Mouse (Mus musculus): ENCODE measurements around the gene Tmtc1. TPM values are rescaled to one million over a fixed set of nuclear protein-coding genes. Genes with fewer than 3 reads are reported as not detected.

Gene Tmtc1
- polyA plus RNA-seq, 1 experiment from 2014 or later = 0.09 TPM

DNA sequence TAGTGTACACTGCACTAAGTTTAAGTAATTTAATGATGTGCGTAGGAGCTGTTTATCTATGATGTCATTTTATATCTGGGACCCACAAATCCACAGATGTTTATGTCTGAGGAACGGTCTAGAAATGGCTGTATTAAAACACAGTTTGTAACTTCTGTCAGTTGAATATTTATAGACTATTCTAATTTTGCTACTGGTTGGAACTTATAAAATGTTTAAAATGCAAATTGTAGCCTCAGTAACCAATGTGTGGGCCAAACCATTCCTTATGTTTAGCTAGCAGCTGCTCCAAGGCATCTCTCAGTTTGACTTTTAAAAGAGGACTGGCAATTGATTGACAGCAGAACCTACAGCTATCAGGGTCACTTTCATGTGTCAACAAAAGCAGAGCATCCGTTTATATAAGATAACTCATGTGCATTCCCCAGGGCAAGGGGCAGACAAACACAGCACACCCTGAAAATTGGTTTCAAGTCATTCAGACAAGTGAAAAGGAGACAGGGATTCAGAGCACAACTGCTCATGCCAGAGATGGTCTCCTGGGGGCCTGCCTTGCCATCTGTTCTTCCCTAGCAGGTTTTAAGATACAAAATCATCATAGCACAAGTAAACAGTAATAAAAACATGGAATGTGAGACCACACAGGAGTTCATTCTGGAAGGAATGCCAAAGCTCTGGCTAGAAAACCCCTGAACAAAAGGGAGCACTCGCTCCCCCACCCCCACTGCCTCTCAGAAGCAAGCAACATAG is 184.0 kb downstream of the Tmtc1 start:
- H3K9me3 ChIP-seq (replicated peaks) = no peaks in the 10 kb centered on the region
- no peaks in the 10 kb centered on the region for H3K36me3 ChIP-seq (replicated peaks)
- no peak overlapping the region for H3K4me3 ChIP-seq (replicated peaks)
- WGBS (ENCODE audit: insufficient replicate concordance) = 53% methylated on average over 4 of the region's 4 CpGs
- H3K4me1 ChIP-seq (replicated peaks) = no peaks in the 10 kb centered on the region
- no peak overlapping the region for H3K9ac ChIP-seq
- no peak overlapping the region for H3K27ac ChIP-seq (replicated peaks)
- no peaks in the 10 kb centered on the region for H3K27me3 ChIP-seq
- no peak overlapping the region for H3K4me2 ChIP-seq
- peak; percentile 47; the same call in 1 of the 2 replicates for ATAC-seq (ENCODE audit: insufficient read depth)

DNA sequence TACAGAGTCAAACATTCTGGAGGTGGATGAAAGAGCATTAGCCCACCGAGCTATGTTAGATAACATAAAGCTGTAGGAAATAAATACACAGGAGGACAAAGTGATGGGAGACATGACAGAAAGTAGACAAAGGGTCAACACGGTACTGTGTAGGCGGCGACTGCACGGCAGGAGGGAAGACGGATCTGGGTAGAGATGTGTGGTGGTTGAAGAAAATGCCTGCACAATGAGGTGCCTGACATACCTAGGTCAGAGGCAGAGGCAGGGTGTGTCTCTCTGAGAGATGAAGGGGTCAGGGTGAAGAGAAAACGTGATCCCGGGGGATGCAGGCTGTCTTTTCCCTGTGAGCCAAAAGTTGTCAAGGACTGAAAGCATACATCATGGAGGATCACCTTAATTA is 185.1 kb downstream of the Tmtc1 start:
- ATAC-seq (ENCODE audit: insufficient read depth) = no peak
- Histone ChIP-seq H3K27ac (replicated peaks) (no peak overlapping the region), H3K4me3 (replicated peaks) (no peak overlapping the region), H3K9me3 (replicated peaks) (no peaks in the 10 kb centered on the region), H3K9ac (no peak overlapping the region), H3K36me3 (replicated peaks) (no peaks in the 10 kb centered on the region), H3K4me1 (replicated peaks) (no peaks in the 10 kb centered on the region), H3K27me3 (no peaks in the 10 kb centered on the region), H3K4me2 (no peak overlapping the region)
- WGBS (ENCODE audit: insufficient replicate concordance) = 74% methylated on average over 8 of the region's 8 CpGs

DNA sequence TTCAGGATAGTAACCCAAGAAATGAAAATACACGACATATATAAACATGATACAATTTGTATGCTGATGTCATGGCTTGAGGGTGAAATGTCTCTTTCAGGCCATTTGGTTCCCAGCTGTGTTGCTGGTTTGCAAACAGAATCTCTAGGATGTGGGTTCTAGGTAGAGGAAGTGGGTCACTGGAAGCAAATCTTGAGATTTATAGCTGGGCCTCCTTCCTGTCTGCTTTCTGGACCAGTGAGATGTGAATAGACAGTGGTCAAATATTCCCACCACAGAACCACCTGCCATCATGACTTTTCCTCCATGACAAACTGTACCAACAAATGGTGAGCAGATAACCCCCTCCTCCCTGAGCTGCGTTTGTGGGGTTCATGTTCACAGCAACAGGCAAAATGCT is 186.4 kb downstream of the Tmtc1 start:
- Histone ChIP-seq H3K9me3 (replicated peaks) (no peaks in the 10 kb centered on the region), H3K27ac (replicated peaks) (no peak overlapping the region), H3K36me3 (replicated peaks) (no peaks in the 10 kb centered on the region), H3K4me2 (no peak overlapping the region), H3K27me3 (no peaks in the 10 kb centered on the region), H3K4me3 (replicated peaks) (no peak overlapping the region), H3K4me1 (replicated peaks) (no peaks in the 10 kb centered on the region), H3K9ac (no peak overlapping the region)
- ATAC-seq (ENCODE audit: insufficient read depth) = no peak
- 21% methylated on average over 2 of the region's 2 CpGs for WGBS (ENCODE audit: insufficient replicate concordance)

DNA sequence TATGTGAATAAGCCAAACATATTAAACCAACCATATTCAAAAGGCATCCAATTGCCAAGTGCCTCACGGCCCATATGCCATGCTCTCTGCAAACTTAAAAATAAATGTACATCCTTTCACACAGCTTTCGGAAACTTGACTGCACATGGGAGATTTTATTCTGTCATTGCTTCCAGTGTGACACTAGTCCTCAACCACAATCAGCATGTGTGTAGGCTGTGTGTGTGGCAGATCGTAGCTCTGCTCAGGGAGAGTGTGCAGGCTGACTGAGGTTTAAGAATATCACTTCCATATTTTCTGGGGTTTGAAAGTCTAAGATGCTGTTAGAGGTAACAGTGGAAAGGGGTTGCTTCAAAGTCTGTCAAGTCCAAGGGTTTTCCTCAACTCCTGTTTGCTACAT is 188.1 kb downstream of the Tmtc1 start:
- H3K27me3 ChIP-seq = no peaks in the 10 kb centered on the region
- H3K9me3 ChIP-seq (replicated peaks) = no peaks in the 10 kb centered on the region
- ATAC-seq (ENCODE audit: insufficient read depth) = no peak
- no peaks in the 10 kb centered on the region for H3K4me1 ChIP-seq (replicated peaks)
- no peak overlapping the region for H3K27ac ChIP-seq (replicated peaks)
- 60% methylated on average over 3 of the region's 3 CpGs for WGBS (ENCODE audit: insufficient replicate concordance)
- no peaks in the 10 kb centered on the region for H3K36me3 ChIP-seq (replicated peaks)
- no peak overlapping the region for H3K4me2 ChIP-seq
- no peak overlapping the region for H3K9ac ChIP-seq
- H3K4me3 ChIP-seq (replicated peaks) = no peak overlapping the region

DNA sequence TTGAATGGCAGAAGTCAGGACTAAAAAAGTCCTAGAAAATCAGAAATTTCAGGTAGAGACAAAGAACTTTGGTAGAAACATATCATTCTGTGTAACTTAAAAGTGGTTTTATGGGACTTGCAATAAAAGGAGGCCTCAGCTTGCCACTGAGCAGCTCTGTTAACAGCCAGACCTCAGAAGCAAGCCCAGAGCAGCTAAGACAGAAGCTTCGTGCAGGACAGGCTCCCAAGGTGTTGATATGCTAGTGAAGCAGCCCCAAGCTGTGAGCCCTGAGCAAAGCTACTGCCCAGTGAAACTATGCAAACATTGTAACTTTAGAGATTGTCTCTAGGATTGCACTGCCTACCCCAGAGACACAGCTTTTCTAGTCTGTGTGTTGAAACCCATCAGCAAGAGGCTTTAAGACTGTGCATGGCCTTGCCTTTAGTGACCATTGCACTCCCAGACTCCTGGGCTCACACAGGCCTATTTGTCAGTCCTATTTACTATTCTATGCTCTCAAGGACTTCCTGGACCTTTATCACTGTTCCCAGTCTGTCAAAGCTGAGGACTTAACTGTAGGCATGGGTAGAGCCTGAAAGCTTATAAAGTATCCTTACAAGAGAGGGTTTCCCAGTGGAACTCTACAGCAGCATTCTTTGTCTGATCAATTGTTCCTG is 188.7 kb downstream of the Tmtc1 start:
- no peak overlapping the region for H3K27ac ChIP-seq (replicated peaks)
- H3K4me1 ChIP-seq (replicated peaks) = no peaks in the 10 kb centered on the region
- ATAC-seq (ENCODE audit: insufficient read depth) = no peak
- H3K9me3 ChIP-seq (replicated peaks) = no peaks in the 10 kb centered on the region
- no peak overlapping the region for H3K4me3 ChIP-seq (replicated peaks)
- H3K27me3 ChIP-seq = no peaks in the 10 kb centered on the region
- 57% methylated on average over 1 of the region's 1 CpGs for WGBS (ENCODE audit: insufficient replicate concordance)
- H3K9ac ChIP-seq = no peak overlapping the region
- H3K4me2 ChIP-seq = no peak overlapping the region
- H3K36me3 ChIP-seq (replicated peaks) = no peaks in the 10 kb centered on the region

DNA sequence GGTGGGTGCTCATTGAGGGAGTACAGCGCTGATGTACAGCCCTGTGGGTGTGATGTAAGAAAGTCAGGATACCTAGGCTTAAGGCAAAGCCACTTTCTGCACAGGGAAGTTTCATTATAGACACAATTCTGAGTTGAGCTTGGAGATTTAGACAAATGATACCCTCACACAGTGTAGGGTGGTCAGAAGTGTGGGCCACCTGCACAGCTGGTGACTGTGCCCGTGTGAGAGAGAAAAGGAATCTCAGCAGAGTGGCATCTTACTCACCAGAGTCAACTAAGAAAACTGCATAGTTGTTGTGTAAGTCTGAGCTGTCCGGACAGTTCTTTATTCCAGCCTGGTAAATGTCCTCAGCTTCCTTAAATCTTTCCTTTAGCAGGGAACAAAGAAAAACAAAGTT is 195.0 kb downstream of the Tmtc1 start:
- Histone ChIP-seq H3K9me3 (replicated peaks) (no peaks in the 10 kb centered on the region), H3K9ac (no peak overlapping the region), H3K4me3 (replicated peaks) (no peak overlapping the region), H3K36me3 (replicated peaks) (no peaks in the 10 kb centered on the region), H3K27me3 (no peaks in the 10 kb centered on the region), H3K4me2 (no peak overlapping the region), H3K4me1 (replicated peaks) (0 out of 2 replicates have a peak, but pooled peaks cover 8% of the 10 kb centered on the region), H3K27ac (replicated peaks) (no peak overlapping the region)
- 53% methylated on average over 3 of the region's 3 CpGs for WGBS (ENCODE audit: insufficient replicate concordance)
- no peak for ATAC-seq (ENCODE audit: insufficient read depth)

DNA sequence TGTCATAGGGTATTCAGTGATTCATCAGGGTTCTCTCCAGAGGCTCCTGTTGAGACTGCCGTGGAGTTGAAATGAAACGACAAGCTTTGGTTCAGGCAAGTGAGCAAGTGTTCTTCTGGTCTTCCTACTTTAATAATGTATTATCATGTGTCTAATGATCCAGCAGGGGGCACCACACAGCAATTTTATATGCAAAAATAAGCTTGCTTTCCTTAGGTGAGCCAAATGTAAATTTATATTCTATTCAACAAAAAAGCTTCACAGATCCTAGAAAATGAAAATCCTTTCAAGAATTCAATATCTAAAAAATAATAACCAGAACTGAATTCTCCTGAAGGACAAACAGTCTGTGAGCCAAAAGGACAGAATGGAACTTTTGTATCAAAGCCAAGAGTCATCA is 195.6 kb downstream of the Tmtc1 start:
- Histone ChIP-seq H3K9ac (no peak overlapping the region), H3K27ac (replicated peaks) (no peak overlapping the region), H3K27me3 (no peaks in the 10 kb centered on the region), H3K4me3 (replicated peaks) (no peak overlapping the region), H3K4me1 (replicated peaks) (0 out of 2 replicates have a peak, but pooled peaks cover 8% of the 10 kb centered on the region), H3K4me2 (no peak overlapping the region), H3K36me3 (replicated peaks) (no peaks in the 10 kb centered on the region), H3K9me3 (replicated peaks) (no peaks in the 10 kb centered on the region)
- 30% methylated on average over 2 of the region's 2 CpGs for WGBS (ENCODE audit: insufficient replicate concordance)
- ATAC-seq (ENCODE audit: insufficient read depth) = no peak

DNA sequence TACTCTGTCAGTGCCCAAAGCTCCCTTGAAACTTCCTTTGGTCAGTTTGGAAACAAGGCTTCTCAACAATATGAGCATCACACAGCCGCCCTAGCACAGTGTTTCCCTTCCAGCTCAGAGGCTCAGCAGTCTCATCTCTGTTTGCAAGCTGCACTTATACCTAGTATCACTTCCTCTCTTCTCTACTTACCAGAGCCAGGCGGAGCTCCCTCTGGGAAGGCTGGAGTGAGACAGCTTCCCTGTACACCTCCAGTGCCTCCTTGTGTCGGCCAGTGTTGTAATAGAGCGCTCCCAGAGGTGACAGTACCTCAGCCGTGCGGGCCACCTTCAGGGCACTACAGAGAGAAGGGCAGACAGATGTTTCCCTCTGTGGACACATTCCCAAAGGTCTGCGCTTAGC is 197.6 kb downstream of the Tmtc1 start:
- ATAC-seq (ENCODE audit: insufficient read depth) = no peak; the same call in 1 of the 2 replicates
- Histone ChIP-seq H3K4me1 (replicated peaks) (0 out of 2 replicates have a peak, but pooled peaks cover 8% of the 10 kb centered on the region), H3K4me3 (replicated peaks) (no peak overlapping the region), H3K9ac (no peak overlapping the region), H3K27me3 (no peaks in the 10 kb centered on the region), H3K36me3 (replicated peaks) (no peaks in the 10 kb centered on the region), H3K27ac (replicated peaks) (no peak overlapping the region), H3K4me2 (no peak overlapping the region), H3K9me3 (replicated peaks) (no peaks in the 10 kb centered on the region)
- 59% methylated on average over 7 of the region's 7 CpGs for whole genome bisulfite sequencing (ENCODE audit: insufficient replicate concordance)

DNA sequence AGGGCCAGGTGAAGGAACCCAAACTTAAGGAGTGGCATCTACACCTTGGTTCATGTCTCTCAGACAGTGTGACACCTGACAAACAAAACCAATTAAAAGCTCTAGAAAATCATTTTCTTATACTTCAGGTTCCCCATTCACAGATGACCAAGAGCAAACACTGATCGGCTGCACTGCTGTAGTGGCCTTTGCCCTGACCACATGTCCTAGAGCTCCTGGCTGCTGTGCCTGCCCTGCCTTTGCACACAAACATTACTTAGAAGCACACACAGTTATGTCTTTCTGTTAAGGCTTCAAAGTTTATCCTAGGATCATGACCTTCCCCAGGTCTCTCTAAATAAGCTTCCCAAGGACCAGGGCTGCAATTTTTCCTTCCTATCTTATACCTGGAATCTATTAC is 199.4 kb downstream of the Tmtc1 start:
- Histone ChIP-seq H3K36me3 (replicated peaks) (no peaks in the 10 kb centered on the region), H3K4me3 (replicated peaks) (no peak overlapping the region), H3K27ac (replicated peaks) (no peak overlapping the region), H3K9ac (no peak overlapping the region), H3K4me1 (replicated peaks) (0 out of 2 replicates have a peak, but pooled peaks cover 8% of the 10 kb centered on the region), H3K27me3 (no peaks in the 10 kb centered on the region), H3K9me3 (replicated peaks) (no peaks in the 10 kb centered on the region), H3K4me2 (no peak overlapping the region)
- 62% methylated on average over 1 of the region's 1 CpGs for WGBS (ENCODE audit: insufficient replicate concordance)
- ATAC-seq (ENCODE audit: insufficient read depth) = no peak

DNA sequence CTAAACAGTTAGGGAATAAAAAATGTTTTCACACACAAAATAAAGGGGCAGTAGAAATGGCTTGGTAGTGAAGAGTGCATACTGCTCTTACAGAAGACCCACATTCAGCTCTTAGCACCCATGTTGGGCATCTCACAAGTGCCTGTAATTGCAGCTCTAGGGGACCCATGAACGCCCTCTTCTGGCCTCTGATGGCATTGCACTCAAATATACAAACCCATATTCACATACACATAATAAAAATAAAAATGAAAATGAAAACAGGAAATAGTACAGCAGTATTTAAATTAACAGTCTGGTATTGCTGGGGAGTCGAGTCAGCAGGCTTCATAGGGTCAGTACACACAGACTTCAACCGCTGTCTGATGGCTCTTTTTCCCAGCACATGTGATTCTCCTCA is 201.9 kb downstream of the Tmtc1 start:
- no peak for ATAC-seq (ENCODE audit: insufficient read depth)
- H3K27me3 ChIP-seq = no peaks in the 10 kb centered on the region
- 0 out of 2 replicates have a peak, but pooled peaks cover 8% of the 10 kb centered on the region for H3K4me1 ChIP-seq (replicated peaks)
- H3K9me3 ChIP-seq (replicated peaks) = no peaks in the 10 kb centered on the region
- H3K9ac ChIP-seq = no peak overlapping the region
- H3K36me3 ChIP-seq (replicated peaks) = no peaks in the 10 kb centered on the region
- whole genome bisulfite sequencing (ENCODE audit: insufficient replicate concordance) = 34% methylated on average over 3 of the region's 3 CpGs
- no peak overlapping the region for H3K27ac ChIP-seq (replicated peaks)
- H3K4me3 ChIP-seq (replicated peaks) = no peak overlapping the region
- H3K4me2 ChIP-seq = no peak overlapping the region

DNA sequence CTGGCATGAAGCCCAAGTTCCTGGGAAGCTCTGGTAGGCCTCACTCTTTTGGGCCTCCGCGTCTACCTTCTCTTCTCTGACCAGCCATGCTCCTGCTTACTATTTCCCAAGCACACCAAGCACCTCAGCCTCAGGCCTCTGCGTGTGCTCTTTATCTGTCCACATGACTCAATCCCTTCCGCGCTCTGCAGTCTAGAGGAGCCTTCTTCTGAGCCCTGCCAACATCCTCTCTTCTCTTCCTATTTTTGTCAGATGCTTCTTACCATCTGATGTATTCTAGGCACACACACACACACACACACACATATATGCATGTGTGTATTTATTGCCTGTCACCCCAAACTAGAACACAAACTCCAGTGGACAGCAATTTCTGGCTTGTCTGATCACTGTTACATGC is 202.5 kb downstream of the Tmtc1 start:
- 66% methylated on average over 5 of the region's 5 CpGs for WGBS (ENCODE audit: insufficient replicate concordance)

More for the DNA sequence above, 202.5 kb downstream of the Tmtc1 start:
- Histone ChIP-seq H3K9ac (no peak overlapping the region), H3K36me3 (replicated peaks) (no peaks in the 10 kb centered on the region), H3K27ac (replicated peaks) (no peak overlapping the region), H3K4me3 (replicated peaks) (no peak overlapping the region), H3K9me3 (replicated peaks) (no peaks in the 10 kb centered on the region), H3K27me3 (no peaks in the 10 kb centered on the region), H3K4me1 (replicated peaks) (0 out of 2 replicates have a peak, but pooled peaks cover 8% of the 10 kb centered on the region), H3K4me2 (no peak overlapping the region)
- ATAC-seq (ENCODE audit: insufficient read depth) = no peak

Data from liver, embryonic 15.5 days (tissue).